Mouse (Mus musculus) thymus, postnatal 4 days (tissue): ENCODE data around the gene Slc20a1.

Source experiments
- DNase-seq: peaks from one replicate; pipeline ENCODE4 v3.0.0; 2021

The Slc20a1 gene

GRCm38 (mm10) chr2:129198436-129199327 is at the start of gene Slc20a1:
TSS of gene Slc20a1 (plus strand) at chr2:129198764.
- peak; percentile 99 for DNase-seq

GRCm38 (mm10) chr2:129148836-129149235 is 49.7 kb upstream of the Slc20a1 start:
- DNase-seq, result no peak

- DNase-seq, result no peak
These were observed 48.2 kb upstream of the Slc20a1 start for GRCm38 (mm10) chr2:129150386-129150785.

- no peak for DNase-seq
These were observed 47.5 kb upstream of the Slc20a1 start for GRCm38 (mm10) chr2:129151111-129151510.

GRCm38 (mm10) chr2:129152751-129153150 is 45.8 kb upstream of the Slc20a1 start:
- no peak for DNase-seq

- DNase-seq, result no peak
These were observed 33.7 kb upstream of the Slc20a1 start for GRCm38 (mm10) chr2:129164815-129165214.

- DNase-seq, result no peak
These were observed 31.8 kb upstream of the Slc20a1 start for GRCm38 (mm10) chr2:129166466-129167463.

- DNase-seq, result no peak
These were observed 25.2 kb upstream of the Slc20a1 start for GRCm38 (mm10) chr2:129173386-129173785.

GRCm38 (mm10) chr2:129174474-129174873 is 24.1 kb upstream of the Slc20a1 start:
- DNase-seq, result peak; percentile 73

- no peak for DNase-seq
These were observed 22.9 kb upstream of the Slc20a1 start for GRCm38 (mm10) chr2:129175636-129176035.

- DNase-seq, result no peak
These were observed 21.7 kb upstream of the Slc20a1 start for GRCm38 (mm10) chr2:129176676-129177420.

- no peak for DNase-seq
These were observed 20.9 kb upstream of the Slc20a1 start for GRCm38 (mm10) chr2:129177661-129178060.

- no peak for DNase-seq
These were observed 20.2 kb upstream of the Slc20a1 start for GRCm38 (mm10) chr2:129178182-129178908.

GRCm38 (mm10) chr2:129179946-129180853 is 18.4 kb upstream of the Slc20a1 start:
- peak; percentile 61 for DNase-seq

- peak; percentile 53 for DNase-seq
These were observed 17.1 kb upstream of the Slc20a1 start for GRCm38 (mm10) chr2:129181509-129181908.

GRCm38 (mm10) chr2:129182412-129182811 is 16.2 kb upstream of the Slc20a1 start:
- no peak for DNase-seq

- peak; percentile 89 for DNase-seq
These were observed 15.0 kb upstream of the Slc20a1 start for GRCm38 (mm10) chr2:129183561-129184031.

GRCm38 (mm10) chr2:129184853-129185252 is 13.7 kb upstream of the Slc20a1 start:
- no peak for DNase-seq

- DNase-seq, result no peak
These were observed 12.8 kb upstream of the Slc20a1 start for GRCm38 (mm10) chr2:129185611-129186290.
